In genomic region chr2:74655420-74655781, GRCm38 (mm10) we compare ENCODE assay signal across 8 mouse cellular contexts. TPM values are rescaled to one million over a fixed set of nuclear protein-coding genes. Genes with fewer than 3 reads are reported as not detected.
DNase-seq lines count a peak whose midpoint lies in the region; ATAC-seq and TF ChIP-seq lines count a peak whose summit lies in the region.

No protein-coding gene starts in this region.

- no peak for ATAC-seq in heart, postnatal 0 days (ENCODE audit: insufficient read depth, low read depth)
- 0 out of 2 replicates have a peak, but pooled peaks have one; percentile 19 for ATAC-seq in neural tube, embryonic 13.5 days (ENCODE audit: low read depth)
- ATAC-seq in inflammation-experienced regulatory T-cells, adult 6 months, result no peak

- H3K4me3 ChIP-seq in kidney, adult 2 months (ENCODE audit: insufficient read depth, low read depth, low read length), result no peak overlapping the region
- H3K4me3 ChIP-seq in heart, postnatal 0 days (ENCODE audit: low read depth, low read length), result peak overlapping the region; percentile 41
- peak overlapping the region; percentile 35 for H3K4me3 ChIP-seq in neural tube, embryonic 13.5 days

- TF ChIP-seq EP300 in heart, postnatal 0 days (IDR thresholded peaks at IDR 0.05; ENCODE audit: low read depth), result no peak

- peak; percentile 27 for DNase-seq in kidney, adult 2 months
- no peak for DNase-seq in kidney, adult 9 months
- DNase-seq in embryo, embryonic 11 days, result peak; percentile 70
- DNase-seq in heart, postnatal 0 days (ENCODE audit: low spot score), result no peak
- DNase-seq in liver, result peak; percentile 36
- DNase-seq in left cerebral cortex, adult 11 months (ENCODE audit: low spot score), result no peak

- no peak for TF ChIP-seq POLR2A in kidney, adult 2 months (IDR thresholded peaks at IDR 0.05; ENCODE audit: low read depth, low read length)

- no peaks in the 10 kb centered on the region for H3K4me1 ChIP-seq in kidney, adult 2 months (ENCODE audit: control insufficient read depth, insufficient read depth, low read length)
- H3K4me1 ChIP-seq in heart, postnatal 0 days (ENCODE audit: control insufficient read depth, insufficient read depth), result no peaks in the 10 kb centered on the region
- H3K4me1 ChIP-seq in neural tube, embryonic 13.5 days (replicated peaks), result peaks cover 15% of the 10 kb centered on the region

- no peaks in the 10 kb centered on the region for H3K36me3 ChIP-seq in kidney, adult 2 months (ENCODE audit: control insufficient read depth, insufficient read depth, low read length)
- H3K36me3 ChIP-seq in heart, postnatal 0 days (replicated peaks; ENCODE audit: control insufficient read depth, insufficient read depth, low read length), result no peaks in the 10 kb centered on the region
- H3K36me3 ChIP-seq in neural tube, embryonic 13.5 days, result no peaks in the 10 kb centered on the region

- no peak overlapping the region for H3K9ac ChIP-seq in heart, postnatal 0 days (replicated peaks; ENCODE audit: low read depth, low read length)
- H3K9ac ChIP-seq in neural tube, embryonic 13.5 days, result 0 out of 2 replicates have a peak overlapping the region, but pooled peaks have one; percentile 50

- peak overlapping the region; percentile 48 for H3K4me2 ChIP-seq in heart, postnatal 0 days (ENCODE audit: low read depth, low read length)
- peak overlapping the region; percentile 55 for H3K4me2 ChIP-seq in neural tube, embryonic 13.5 days

- WGBS in kidney, adult 2 months, result 2% methylated on average over 41 of the region's 47 CpGs
- 2% methylated on average over 29 of the region's 47 CpGs for WGBS in heart, postnatal 0 days
- under 1% methylated on average over 34 of the region's 47 CpGs for WGBS in neural tube, embryonic 13.5 days

- H3K27me3 ChIP-seq in kidney, adult 2 months (replicated peaks; ENCODE audit: control insufficient read depth, insufficient read depth, low read length), result peaks cover 28% of the 10 kb centered on the region
- H3K27me3 ChIP-seq in heart, postnatal 0 days (ENCODE audit: control insufficient read depth, insufficient read depth, low read length), result peaks cover 94% of the 10 kb centered on the region
- H3K27me3 ChIP-seq in neural tube, embryonic 13.5 days, result peaks cover 89% of the 10 kb centered on the region

- no peak overlapping the region for H3K27ac ChIP-seq in kidney, adult 2 months (ENCODE audit: insufficient read depth, low read depth, low read length)
- H3K27ac ChIP-seq in heart, postnatal 0 days (ENCODE audit: low read depth), result no peak overlapping the region
- H3K27ac ChIP-seq in neural tube, embryonic 13.5 days (replicated peaks), result no peak overlapping the region

- TF ChIP-seq CTCF in kidney, adult 2 months (conservative IDR thresholded peaks at IDR 0.05; ENCODE audit: insufficient read depth, insufficient read length, low read depth, low read length), result no peak
- TF ChIP-seq CTCF in heart, postnatal 0 days (IDR thresholded peaks at IDR 0.05; ENCODE audit: low read depth), result no peak

- no peaks in the 10 kb centered on the region for H3K9me3 ChIP-seq in heart, postnatal 0 days (replicated peaks; ENCODE audit: control insufficient read depth, low read length)
- H3K9me3 ChIP-seq in neural tube, embryonic 13.5 days, result no peaks in the 10 kb centered on the region

RNA-seq across cellular contexts. Expression of gene Evx2, which starts 4.0 kb away (rescaled TPM):
- polyA plus RNA-seq in kidney, adult 2 months (2012; rRNA removed), result not detected in 2 replicates
- not detected in 2 replicates for total RNA-seq in heart, postnatal 0 days (2014; rRNA removed; ENCODE audit: low replicate concordance)
- not detected in 2 replicates for polyA plus RNA-seq in heart, postnatal 0 days (2015; fragmentation: Nextera tagmentation; extraction: Ambion mirVana)
- 0.43 and 0.67 TPM in 2 replicates for polyA plus RNA-seq in neural tube, embryonic 13.5 days (2015; fragmentation: Nextera tagmentation; extraction: Ambion mirVana)
- polyA plus RNA-seq in inflammation-experienced regulatory T-cells, adult 6 months (2017; shearing (Covaris generic)), result not detected

RNA-seq across cellular contexts. Expression of gene Hoxd13, which starts 12.7 kb away (rescaled TPM):
- polyA plus RNA-seq in kidney, adult 2 months (2012; rRNA removed), result not detected in 2 replicates
- not detected in 2 replicates for total RNA-seq in heart, postnatal 0 days (2014; rRNA removed; ENCODE audit: low replicate concordance)
- not detected in 2 replicates for polyA plus RNA-seq in heart, postnatal 0 days (2015; fragmentation: Nextera tagmentation; extraction: Ambion mirVana)
- polyA plus RNA-seq in neural tube, embryonic 13.5 days (2015; fragmentation: Nextera tagmentation; extraction: Ambion mirVana), result 0.10 and 0.19 TPM in 2 replicates
- not detected for polyA plus RNA-seq in inflammation-experienced regulatory T-cells, adult 6 months (2017; shearing (Covaris generic))

RNA-seq across cellular contexts. Expression of gene Hoxd12, which starts 19.4 kb away (rescaled TPM):
- not detected in 2 replicates for polyA plus RNA-seq in kidney, adult 2 months (2012; rRNA removed)
- total RNA-seq in heart, postnatal 0 days (2014; rRNA removed; ENCODE audit: low replicate concordance), result not detected in 2 replicates
- not detected in 2 replicates for polyA plus RNA-seq in heart, postnatal 0 days (2015; fragmentation: Nextera tagmentation; extraction: Ambion mirVana)
- polyA plus RNA-seq in neural tube, embryonic 13.5 days (2015; fragmentation: Nextera tagmentation; extraction: Ambion mirVana), result 0.50 and 1.7 TPM in 2 replicates
- polyA plus RNA-seq in inflammation-experienced regulatory T-cells, adult 6 months (2017; shearing (Covaris generic)), result not detected

RNA-seq across cellular contexts. Expression of gene Hoxd11, which starts 24.0 kb away (rescaled TPM):
- 2.1 and 2.8 TPM in 2 replicates for polyA plus RNA-seq in kidney, adult 2 months (2012; rRNA removed)
- 0.11 TPM in 1 of 2 replicates, not detected in the other for total RNA-seq in heart, postnatal 0 days (2014; rRNA removed; ENCODE audit: low replicate concordance)
- polyA plus RNA-seq in heart, postnatal 0 days (2015; fragmentation: Nextera tagmentation; extraction: Ambion mirVana), result not detected in 2 replicates
- polyA plus RNA-seq in neural tube, embryonic 13.5 days (2015; fragmentation: Nextera tagmentation; extraction: Ambion mirVana), result 4.0 and 6.5 TPM in 2 replicates
- polyA plus RNA-seq in inflammation-experienced regulatory T-cells, adult 6 months (2017; shearing (Covaris generic)), result under 1 TPM in 1 of 3 experiments, not detected in 2; 0.11 TPM

RNA-seq across cellular contexts. Expression of gene Hoxd10, which starts 36.3 kb away (rescaled TPM):
- polyA plus RNA-seq in kidney, adult 2 months (2012; rRNA removed), result 7.6 and 7.9 TPM in 2 replicates
- not detected in 2 replicates for total RNA-seq in heart, postnatal 0 days (2014; rRNA removed; ENCODE audit: low replicate concordance)
- polyA plus RNA-seq in heart, postnatal 0 days (2015; fragmentation: Nextera tagmentation; extraction: Ambion mirVana), result 0.08 TPM in 1 of 2 replicates, not detected in the other
- 87.2 and 132 TPM in 2 replicates for polyA plus RNA-seq in neural tube, embryonic 13.5 days (2015; fragmentation: Nextera tagmentation; extraction: Ambion mirVana)
- polyA plus RNA-seq in inflammation-experienced regulatory T-cells, adult 6 months (2017; shearing (Covaris generic)), result not detected

Comparison
In these comparisons a context has a peak if more than half of its experiments do, and no peak if none do; other contexts are left out.
1. DNase-seq: peak in kidney, adult 2 months (single experiment), embryo, embryonic 11 days (single experiment) and liver (single experiment); none in kidney, adult 9 months (single experiment), heart, postnatal 0 days (single experiment) and left cerebral cortex, adult 11 months (single experiment).